Mouse (Mus musculus) skeletal muscle tissue, adult 2 months (tissue): Measurements from ENCODE around the gene Skap2.

Source experiments
- DNase-seq: peaks from one replicate; pipeline ENCODE4 v3.0.0-alpha.2; 2012; ENCODE audit warnings: low read depth, low spot score

The Skap2 gene

DNA sequence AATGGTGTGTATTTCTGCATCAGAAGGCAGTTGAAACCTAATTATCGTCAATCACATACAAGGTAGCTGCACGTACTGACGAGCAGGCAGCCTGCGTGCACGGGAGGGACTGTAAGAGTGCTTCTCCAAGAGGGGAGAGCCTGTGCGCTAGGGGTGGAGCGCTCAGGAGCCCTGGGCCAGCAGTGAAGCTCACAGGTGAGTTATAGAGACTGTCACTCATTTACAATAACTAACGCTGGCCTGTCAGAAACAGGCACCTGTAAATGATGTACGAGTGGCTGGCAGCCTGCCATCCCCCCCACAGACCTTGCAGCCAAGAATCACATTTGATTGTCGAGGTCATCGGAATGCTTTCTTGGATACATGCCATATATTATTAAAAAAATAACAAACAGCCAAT is 168.2 kb downstream of the Skap2 start:
- no peak for DNase-seq

DNA sequence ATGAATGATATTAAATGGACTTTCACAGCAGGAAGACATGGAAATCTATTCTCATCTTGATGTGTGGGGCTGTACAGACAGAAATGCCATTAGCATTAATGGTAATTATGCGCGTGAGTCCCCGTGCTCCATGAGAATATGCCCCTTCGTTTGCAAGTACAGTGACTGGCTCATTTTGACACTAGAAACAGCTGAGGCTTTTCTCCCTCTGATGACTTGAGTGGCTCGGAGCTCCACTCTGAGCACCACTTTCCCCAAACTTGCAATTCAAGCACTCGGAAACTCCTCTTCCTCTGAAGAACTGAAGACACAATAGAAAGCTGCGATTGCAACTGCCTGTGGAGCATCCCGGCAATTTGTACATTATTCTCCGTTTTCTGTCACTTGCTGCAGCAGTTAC is 169.3 kb downstream of the Skap2 start:
- no peak for DNase-seq

DNA sequence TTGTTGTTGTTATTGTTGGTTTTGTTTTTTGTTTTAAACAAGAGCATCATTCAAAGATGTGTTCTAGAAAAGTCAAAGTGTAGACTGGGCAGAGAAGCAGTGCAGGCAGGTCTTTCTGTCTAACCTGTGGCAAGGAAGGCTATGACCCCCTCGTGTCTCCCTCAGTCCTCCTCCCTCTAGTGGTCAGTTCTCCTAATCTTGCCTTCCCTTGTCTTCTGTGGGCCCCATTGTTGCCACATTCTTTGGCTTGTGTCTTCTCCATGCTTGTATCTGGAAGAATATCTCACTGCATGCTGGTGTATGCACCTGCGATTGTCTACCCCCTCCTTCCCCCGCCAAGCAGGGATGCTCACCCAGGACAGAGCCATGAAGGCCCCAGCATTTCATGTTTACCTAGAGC is 174.2 kb downstream of the Skap2 start:
- no peak for DNase-seq

DNA sequence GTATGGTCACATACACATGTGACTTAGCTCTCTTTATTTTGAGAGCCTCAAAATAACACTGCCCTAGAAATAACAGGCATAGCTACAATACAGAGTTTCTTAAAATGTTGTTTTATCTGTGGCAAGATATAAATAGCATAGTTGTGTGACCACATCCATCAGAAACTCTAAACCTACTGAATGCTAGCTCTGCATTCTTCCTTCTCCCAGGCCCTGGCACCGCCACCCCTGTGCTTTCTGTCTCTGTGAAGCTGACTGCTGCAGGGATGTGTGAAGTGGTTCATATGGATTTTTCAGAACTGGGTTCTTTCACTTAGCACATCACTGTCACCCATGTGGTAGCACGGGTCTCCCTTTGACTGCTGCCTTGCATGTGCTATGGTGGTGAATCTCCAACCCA is 179.0 kb downstream of the Skap2 start:
- DNase-seq: no peak

DNA sequence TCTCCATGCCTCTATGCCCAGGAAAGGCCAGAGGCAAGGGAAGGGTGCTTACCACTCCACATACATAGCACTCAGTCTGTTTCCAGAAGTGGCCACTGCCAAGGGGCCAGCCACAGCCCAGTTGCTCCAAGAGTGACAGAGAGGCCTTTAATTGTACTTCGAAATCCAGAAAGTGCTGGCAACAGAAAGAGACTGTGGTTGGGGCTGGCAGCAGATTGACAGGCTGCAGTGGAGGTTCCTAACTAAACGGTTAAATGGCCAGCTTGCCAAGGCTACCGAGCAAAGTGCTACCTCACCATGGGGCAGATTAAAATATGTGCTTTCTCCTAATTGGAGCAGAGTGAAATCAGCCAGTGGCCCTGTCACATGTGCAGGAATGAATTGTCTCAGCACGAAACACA is 186.7 kb downstream of the Skap2 start:
- no peak for DNase-seq

DNA sequence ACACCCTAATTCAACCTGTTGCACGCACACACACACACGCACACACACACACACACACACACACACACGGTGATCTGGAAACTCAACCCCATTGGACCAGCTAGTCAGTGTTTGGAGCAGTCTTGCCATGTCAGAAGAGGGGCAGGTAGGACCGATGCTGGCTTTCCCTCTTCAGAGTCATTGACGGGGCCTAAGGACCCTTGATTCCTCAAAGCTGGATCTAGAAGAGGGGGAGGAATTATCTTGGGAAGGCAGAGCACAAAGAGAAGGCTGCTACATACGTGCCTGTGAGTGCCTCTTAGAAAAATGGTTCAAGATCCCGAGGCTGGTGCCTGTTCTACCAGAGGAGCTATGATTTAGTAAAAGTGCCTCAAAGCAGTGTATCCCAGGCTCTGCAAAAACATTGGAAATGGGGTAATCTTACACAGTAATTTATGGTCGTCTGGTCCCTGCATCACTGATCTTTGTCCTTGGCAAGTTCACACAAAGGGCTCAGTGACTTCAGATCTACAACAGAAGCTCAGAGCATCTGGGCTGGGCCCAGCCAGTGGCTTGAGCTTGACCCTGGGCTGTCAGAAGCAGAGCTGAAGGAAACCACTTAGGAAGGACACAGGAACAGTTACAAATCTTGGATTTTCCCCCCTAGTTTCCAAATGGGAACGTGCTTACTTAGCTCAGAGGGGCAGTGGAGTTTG is 188.1 kb downstream of the Skap2 start:
- DNase-seq: no peak

DNA sequence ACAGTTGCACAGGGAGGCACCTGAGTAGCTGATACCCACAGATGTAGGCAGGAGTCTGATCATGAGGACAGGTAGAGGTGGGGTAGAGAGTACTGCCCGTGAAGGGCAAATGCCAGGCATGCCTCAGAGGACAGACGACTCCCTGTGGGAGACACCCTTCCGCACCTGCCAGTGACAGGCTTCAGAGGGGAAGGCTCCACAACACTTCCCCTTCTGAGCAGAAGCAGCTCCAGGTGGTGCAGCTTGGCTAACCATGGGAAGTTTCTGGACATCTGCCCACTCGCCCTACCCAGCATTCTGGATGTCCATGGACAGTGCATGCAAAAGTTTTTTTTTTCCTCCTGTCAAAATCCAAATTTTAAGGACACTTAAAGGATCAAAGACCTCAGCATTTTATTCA is 190.3 kb downstream of the Skap2 start:
- no peak for DNase-seq

DNA sequence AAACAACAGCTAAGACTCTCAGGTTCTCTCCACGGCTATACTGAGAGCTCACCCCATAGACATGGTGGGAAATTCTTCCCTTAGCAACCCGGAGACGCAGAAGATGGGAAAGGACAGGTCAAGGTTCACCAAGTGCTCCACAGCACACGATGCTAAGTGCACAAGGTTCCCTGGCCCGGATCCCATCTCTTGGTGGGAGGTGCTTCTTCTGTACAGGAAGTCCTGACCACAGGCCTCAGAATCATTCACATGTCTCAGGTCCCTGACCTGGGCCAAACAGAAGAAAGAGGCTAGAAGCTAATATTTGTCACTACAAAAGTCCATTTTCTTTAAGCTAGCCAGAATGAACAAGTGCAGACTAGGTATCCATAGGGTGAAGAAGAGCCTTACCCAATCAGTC is 191.5 kb downstream of the Skap2 start:
- no peak for DNase-seq

DNA sequence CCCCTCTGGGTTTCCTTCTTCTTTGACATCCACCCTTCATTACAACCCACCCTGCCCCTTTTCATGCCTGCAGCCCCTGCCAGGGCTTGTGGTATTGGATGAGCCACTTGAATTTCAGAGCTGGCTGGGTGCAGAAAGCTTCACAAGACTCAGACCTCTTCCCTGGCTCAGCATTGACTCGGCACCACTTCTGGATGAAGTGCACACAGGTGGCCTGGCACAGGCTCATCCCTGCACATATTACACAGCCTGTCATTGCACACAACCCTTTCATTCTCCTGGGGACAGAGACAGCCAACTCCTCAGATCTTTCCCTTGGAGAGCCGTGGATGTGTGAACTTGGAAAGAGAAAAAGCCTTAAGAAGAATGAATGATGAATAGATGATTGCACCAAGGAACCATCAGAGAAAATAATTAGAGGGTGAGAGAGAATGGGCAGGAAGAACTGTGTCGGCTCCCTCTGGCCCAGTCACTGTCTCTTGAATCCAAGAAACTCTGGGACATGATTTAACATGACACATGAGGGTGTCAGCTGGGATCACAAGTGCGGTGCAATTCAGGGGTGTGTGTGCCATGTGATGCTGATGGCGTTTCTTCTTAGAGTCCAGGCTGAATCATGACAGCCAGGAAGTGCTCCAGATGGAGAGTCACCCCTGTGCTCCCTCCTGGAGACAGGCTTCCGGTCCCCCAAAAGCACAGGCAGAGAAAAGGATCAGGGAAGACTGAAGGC is 195.3 kb downstream of the Skap2 start:
- no peak for DNase-seq

DNA sequence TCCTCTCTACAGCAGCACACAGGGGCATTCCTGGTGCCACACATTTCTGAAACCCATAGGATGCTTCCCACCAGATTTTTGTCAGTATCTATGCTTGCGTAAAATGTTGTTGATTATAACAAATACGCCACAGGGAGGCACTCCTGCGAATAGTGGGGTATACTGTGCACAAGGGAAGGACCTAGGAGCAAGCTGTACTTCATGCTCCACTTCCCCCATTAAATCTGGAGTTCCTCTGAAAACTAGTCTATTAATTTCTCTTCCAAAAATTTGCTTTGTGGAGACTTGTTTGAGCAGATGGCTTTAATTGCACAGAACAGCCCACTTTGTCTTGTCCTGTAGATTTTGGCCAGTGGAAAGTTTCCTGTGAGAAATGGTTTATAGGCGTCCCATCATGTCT is 201.4 kb downstream of the Skap2 start:
- no peak for DNase-seq

DNA sequence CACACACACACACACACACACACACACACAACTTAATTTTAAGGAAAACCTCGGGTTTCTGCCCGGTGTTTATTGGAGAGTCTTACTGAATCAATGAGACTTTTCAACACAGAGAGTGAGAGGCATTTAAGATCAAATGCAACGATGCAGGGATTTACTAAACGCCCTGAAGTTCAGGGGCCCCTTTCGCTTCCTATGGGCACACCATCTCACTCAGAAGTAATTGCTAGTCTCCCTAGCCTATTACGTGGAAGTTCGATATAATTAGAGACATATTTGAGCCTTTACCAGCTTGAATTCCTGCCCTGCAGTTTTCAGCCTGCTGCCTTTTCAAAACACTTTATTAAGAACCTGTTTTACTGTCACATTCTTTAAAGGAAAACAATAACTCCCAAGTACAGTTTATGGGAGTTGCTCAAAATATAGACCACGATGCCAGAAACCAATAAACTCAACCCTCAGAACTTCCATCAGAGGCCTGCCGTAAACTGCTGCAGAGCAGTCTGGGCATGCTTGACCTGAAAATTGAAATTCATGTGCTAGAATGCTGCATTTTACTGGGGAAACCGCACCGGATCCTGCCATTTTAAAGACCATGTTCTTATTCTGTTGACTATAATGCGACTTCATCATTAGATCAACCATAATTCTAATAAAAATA is 203.1 kb downstream of the Skap2 start:
- DNase-seq: no peak

DNA sequence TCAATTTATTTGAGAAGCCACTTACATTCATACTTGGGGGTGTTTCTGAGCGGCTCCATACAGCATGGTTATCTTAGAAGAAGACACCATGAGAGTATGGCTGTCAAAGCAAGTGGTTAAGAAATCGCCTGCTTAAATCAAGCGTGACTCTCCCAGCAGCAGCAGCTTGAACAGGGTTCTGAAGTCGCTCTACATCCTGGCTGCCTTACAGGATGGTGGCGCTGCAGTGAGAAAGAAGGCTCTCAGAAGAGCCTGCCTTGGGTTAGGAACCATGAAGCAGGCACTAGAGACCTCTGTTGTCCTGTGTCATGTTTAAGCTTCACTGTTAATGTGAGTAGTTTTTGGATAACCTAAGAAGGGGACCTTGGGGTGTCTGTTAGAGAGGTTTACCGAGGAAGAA is 204.3 kb downstream of the Skap2 start:
- DNase-seq: no peak
